Mouse (Mus musculus) thymus, adult 2 months (tissue): ENCODE results near the gene Mpi.

Source experiments
- CTCF ChIP-seq: fragments of 200-500 bp; IDR thresholded peaks from 2 replicates; pipeline ENCODE4 v1.5.1; 2012; ENCODE audit warnings: mild to moderate bottlenecking, control low read depth, low read length, moderate library complexity, borderline replicate concordance; ENCODE audit not compliant: control insufficient read depth, poor library complexity, insufficient read depth; ENCODE audit errors: extremely low read depth
- POLR2A ChIP-seq: fragments of 200-500 bp; IDR thresholded peaks from 2 replicates; pipeline ENCODE4 v1.6.1; 2012; ENCODE audit warnings: mild to moderate bottlenecking, low read length, control low read depth, moderate library complexity; ENCODE audit not compliant: control insufficient read depth, poor library complexity, insufficient read depth; ENCODE audit errors: extremely low read depth

DNA sequence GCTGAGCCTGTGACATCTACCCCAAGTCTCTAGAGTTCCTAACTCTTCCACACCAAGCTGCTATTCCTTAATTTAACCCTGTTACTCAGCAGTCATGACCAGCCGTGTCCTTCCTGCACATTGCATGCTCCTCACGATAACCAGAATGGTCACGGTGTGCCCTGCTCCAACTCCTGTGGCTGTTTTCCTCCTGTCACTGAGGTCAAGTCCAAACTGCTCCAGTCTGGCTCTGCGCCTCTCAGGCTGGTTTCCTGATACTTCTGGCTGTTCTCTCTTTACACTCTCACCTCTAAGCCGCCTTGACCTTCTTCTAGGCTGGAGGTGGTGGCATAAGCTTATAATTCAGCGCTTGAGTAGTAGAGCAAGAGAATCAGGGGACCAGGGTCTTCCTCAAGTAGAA lies 15.9 kb upstream of the Mpi start:
- no peak for TF ChIP-seq CTCF
- TF ChIP-seq POLR2A = no peak
